Mouse (Mus musculus): ENCODE measurements around the gene Cfap70.

- TF ChIP-seq CTCF (IDR thresholded peaks at IDR 0.05; ENCODE audit: extremely low read depth, insufficient read depth, insufficient read length, insufficient replicate concordance) (no peak), POLR2A (IDR thresholded peaks at IDR 0.05; ENCODE audit: low read depth, low read length) (no peak)
Observed at GRCm38 (mm10) chr14:20478801-20479200, 26.8 kb upstream of the Cfap70 start.
